Mouse (Mus musculus): ENCODE data around the gene Lrrc4.

Gene Lrrc4

DNA sequence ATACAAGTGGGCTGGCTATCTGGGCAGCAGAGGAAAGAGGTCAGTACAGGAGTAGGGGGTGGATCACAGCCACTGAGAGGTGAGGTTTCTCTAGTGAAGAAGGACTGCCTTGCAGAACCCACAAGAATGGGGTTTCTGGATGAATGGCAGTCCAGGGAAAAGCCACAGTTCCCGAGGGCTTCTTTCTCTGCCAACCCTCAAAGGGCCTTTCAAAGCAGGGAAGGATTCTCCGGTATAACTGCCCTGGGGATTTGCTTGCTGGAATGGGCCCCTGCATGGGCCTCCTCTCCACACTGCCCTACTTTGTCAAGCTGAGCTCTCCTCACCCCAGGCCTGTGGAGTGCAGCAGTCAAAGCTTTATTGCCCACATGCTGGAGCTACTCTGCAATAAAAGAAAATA lies 22.1 kb upstream of the Lrrc4 start:
- no peak for DNase-seq

- DNase-seq: no peak
These were observed 21.6 kb upstream of the Lrrc4 start for GRCm38 (mm10) chr6:28853164-28853563.

GRCm38 (mm10) chr6:28852342-28852741 lies 20.8 kb upstream of the Lrrc4 start:
- DNase-seq: no peak

DNA sequence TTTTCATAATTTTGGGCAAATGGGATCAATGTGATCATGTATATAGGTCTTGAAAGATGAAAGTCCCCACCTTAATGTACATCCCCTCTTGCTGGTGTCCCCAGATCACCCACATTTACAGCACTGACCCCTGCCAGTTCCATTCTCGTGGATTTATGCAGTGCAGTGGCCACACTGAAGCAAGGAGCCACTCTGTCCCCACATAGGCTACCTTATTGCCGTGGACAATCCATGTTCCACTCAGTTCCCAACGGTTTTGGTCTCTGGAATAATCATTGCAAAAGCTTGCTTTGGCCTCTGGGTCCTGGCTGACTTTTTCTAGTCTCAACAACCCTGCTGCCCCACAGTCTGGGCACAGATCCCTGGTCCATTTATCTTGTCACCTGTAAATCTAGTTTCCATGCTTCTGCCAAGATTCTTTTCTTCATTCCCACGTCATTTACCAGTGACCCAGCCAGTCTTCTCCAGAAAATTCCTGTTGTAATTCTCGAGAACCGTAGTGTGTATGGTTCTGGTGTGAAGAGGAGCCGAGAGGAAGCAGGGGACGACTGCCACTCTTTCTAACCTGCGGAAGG lies 18.9 kb upstream of the Lrrc4 start:
- DNase-seq: no peak

- no peak for DNase-seq
These were observed 17.8 kb upstream of the Lrrc4 start for GRCm38 (mm10) chr6:28849317-28849716.

GRCm38 (mm10) chr6:28848891-28849290 lies 17.3 kb upstream of the Lrrc4 start:
- no peak for DNase-seq

DNA sequence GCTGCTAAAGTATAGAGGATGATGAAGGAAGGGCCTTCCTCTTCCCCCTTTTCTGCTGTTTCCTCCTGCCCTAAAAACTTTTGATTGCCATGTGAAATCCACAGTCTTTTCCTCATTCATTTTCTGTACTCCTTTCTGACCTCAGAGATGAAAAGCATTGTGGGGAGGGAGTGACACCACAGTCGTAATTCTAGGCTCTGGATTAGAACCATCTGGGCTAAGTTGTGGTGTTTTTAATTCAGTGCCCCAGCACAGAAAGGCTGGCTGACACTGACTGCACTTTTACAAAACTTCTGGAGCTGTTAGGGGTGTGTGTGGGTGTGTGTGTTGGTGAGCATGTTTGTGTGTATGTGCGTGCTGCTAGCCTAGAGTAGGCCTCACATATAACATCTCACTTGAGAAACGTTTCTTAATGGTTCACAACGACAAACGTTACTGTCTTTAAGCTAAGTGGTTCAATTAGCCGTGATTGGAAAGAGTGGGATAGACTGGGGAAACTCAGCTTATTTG lies 16.8 kb upstream of the Lrrc4 start:
- no peak for DNase-seq

GRCm38 (mm10) chr6:28847616-28848015 lies 16.1 kb upstream of the Lrrc4 start:
- DNase-seq: no peak

- DNase-seq: no peak
These were observed 14.1 kb upstream of the Lrrc4 start for GRCm38 (mm10) chr6:28845610-28846009.

GRCm38 (mm10) chr6:28842375-28843276 lies 11.1 kb upstream of the Lrrc4 start:
- no peak for DNase-seq

GRCm38 (mm10) chr6:28841569-28841968 lies 10.0 kb upstream of the Lrrc4 start:
- no peak for DNase-seq

- no peak for DNase-seq
These were observed 5.1 kb upstream of the Lrrc4 start for GRCm38 (mm10) chr6:28836600-28836999.

DNA sequence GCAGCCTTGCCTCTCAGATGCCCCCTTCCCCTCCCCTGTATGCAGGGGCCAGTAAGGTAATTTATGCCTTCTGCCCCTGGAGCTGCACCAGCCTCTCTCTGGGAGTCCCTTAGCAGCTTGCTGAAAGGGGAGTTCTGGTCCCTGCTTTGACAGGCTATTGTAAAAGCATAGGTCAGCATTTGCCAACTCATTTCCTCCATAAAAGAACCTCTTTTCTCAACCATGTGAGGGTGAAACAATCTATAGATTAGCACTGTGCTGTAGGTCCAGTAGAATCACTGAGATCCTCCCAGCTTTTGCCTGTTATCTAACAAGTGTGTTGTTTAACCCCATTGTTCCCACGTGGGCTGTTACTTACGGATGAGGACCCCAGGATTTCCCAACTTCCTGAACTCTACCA lies 2.5 kb upstream of the Lrrc4 start:
- DNase-seq: no peak

DNA sequence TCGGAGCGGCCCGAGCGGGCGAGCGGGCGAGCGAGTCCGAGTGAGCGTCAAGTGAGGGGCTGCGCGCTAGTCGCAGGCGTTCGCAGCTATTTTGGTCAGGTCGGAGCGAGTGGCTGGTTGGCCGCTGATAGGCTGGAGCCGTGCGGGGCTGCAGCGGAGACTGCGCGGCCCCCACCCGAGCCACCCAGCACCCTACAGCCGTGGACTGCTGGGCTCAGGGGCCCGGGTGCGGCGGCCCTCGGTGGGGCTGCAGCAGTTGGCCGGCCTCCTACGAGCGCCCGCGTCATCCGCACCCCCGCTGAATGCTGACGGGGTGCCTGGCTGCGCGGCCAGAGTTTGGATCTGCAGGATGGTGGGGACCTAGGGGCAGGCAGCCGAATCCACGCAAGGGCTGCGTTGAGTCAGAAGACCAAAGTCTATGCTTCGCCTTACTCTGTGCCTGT lies 1.9 kb upstream of the Lrrc4 start:
- peak; percentile 25 for DNase-seq

DNA sequence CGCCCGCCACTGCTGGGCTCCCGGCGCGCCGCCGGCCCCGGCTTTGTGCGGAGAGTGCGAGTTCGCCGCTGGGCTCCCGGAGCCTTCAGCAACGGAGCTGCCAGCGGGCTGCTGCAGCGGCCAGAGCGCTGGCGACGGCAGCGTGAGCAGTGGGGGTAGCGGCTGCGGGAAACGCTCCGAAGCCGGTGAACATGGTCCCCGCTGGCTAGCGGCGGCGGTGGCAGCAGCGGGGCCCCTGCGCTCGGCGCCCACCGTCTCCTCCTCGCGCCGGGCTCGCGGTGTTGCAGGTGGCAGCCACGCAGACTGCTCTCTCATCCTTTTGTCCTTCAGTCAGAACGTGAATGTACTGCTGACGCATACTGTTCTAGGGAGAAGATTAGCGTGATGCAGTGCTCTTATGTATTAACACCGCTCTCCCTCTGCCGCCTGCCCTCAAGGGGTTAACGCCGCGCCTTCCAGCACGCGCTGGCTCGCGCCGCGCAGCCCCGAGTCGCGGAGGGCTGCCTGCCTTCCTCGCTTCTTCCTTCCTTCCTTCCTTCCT lies 1.3 kb upstream of the Lrrc4 start:
- peak; percentile 64 for DNase-seq

DNA sequence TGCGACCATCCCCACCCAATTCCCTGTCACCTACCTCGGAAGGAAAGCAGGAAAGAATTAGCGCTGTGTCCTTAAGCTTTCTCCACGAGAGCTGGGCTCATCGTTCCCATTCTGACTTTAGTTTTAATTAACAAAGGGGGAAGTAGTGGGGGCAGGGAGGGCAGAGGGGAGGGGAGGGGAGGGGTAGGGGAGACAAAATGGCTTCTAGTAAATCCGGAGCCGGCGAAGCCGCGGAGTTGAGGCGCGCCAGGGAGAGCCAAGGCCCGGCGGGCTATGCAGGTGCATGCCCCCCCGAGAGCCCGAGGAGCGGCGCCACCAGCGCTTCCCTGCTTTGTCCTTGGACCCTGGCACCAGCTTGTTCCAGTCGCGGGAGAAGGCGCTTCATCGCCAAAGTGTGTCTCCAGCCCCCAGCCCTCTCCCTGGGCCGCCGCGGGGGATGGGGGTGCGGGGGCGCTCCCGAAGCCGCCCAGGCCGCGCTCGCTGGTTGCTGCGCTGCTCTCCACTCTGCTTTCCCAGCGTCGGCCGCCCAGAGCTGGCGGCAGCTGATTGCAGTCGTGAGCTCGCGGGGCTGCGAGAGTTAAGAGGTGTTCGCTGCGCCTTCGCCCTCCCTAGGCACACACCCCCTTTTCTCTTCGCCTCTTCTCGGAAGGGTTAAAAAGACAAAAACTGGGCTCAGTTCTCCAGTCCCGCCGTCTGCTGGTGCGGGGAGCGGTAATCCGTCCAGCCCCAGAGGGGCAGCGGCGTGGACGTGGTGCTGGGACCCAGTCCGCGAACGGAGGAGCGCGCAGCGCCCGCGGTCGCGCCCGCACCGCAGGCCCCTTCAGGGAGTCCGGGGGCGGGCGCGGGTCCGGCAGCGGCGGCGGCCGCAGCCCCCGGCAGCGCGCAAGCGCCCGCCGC lies 555 bp upstream of the Lrrc4 start:
- DNase-seq: peak; percentile 68

GRCm38 (mm10) chr6:28830306-28830705 lies 1.2 kb downstream of the Lrrc4 start:
- DNase-seq: no peak

GRCm38 (mm10) chr6:28828593-28828992 lies 3.0 kb downstream of the Lrrc4 start:
- no peak for DNase-seq

DNA sequence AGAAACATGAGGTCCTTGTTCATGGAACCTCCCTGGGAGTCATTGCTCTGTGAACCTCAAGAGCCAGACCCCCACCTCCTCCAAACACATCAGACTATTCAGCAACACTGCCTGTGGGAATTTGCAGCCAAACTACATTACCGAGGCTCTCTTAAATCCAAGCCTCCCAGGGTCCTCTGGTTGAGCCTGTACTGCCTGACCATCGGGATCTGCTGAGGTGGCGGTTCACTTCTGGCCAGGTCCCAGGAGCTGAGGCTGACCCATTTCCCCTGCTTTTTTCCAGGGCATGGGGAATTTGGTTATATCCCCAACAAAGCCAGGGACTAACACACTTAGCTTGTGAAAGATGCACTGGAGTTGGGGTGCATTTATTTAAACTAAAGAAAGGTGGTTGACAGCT lies 4.0 kb downstream of the Lrrc4 start:
- DNase-seq: no peak

- no peak for DNase-seq
These were observed 4.7 kb downstream of the Lrrc4 start for GRCm38 (mm10) chr6:28826689-28827389.

GRCm38 (mm10) chr6:28825894-28826293 lies 5.7 kb downstream of the Lrrc4 start:
- no peak for DNase-seq

DNA sequence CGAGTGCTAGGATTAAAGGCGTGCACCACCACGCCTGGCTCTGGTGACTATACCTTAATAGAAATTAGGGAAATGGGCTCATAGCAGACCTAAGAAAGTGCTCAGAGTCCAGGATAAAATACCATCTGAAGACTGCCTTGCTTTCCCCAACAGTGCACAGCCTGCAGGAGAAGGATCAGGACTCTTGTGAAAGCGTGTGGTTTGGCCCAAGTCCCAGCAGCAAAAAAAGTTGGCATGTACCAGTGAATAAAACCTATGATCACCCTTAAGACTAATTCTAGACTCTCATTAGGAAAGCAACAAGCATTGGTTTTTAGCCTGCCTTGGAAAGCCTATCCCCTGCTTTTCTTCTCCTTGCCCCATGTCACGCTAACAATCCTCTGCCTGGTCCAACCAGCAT lies 7.7 kb downstream of the Lrrc4 start:
- no peak for DNase-seq

All from thymus, postnatal 4 days (tissue).